Mouse (Mus musculus) heart, embryonic 15.5 days (tissue): ENCODE measurements around the gene Dnaic2. TPM values are rescaled to one million over a fixed set of nuclear protein-coding genes. Genes with fewer than 3 reads are reported as not detected.

Experiments
- ATAC-seq: fragments of 200-750 bp; cut with Nextera tagmentation; replicated peaks from 2 replicates; pipeline ENCODE4 v1.8.0; 2017; ENCODE audit warnings: low read depth, moderate TSS enrichment; ENCODE audit not compliant: insufficient number of reproducible peaks, insufficient read depth, low FRiP score
- H3K27ac ChIP-seq: fragments of 300-500 bp; sonication (generic); 2 replicates; pipeline ENCODE4 v1.5.1; 2015; ENCODE audit warnings: mild to moderate bottlenecking, inconsistent platforms
- H3K27me3 ChIP-seq: fragments of 300-500 bp; sonication (generic); 2 replicates; pipeline ENCODE4 v1.6.1; 2015; ENCODE audit warnings: inconsistent platforms
- H3K36me3 ChIP-seq: fragments of 300-500 bp; sonication (generic); 2 replicates; pipeline ENCODE4 v1.6.1; 2015; ENCODE audit warnings: mild to moderate bottlenecking, inconsistent platforms
- H3K4me1 ChIP-seq: fragments of 300-500 bp; sonication (generic); replicated peaks from 2 replicates; pipeline ENCODE4 v1.6.1; 2015; ENCODE audit warnings: inconsistent platforms
- H3K4me2 ChIP-seq: fragments of 300-500 bp; sonication (generic); 2 replicates; pipeline ENCODE4 v1.6.1; 2015; ENCODE audit warnings: inconsistent platforms, mild to moderate bottlenecking, moderate library complexity
- H3K4me3 ChIP-seq: fragments of 300-500 bp; sonication (generic); 2 replicates; pipeline ENCODE4 v1.5.1; 2015; ENCODE audit warnings: mild to moderate bottlenecking, inconsistent platforms
- H3K9ac ChIP-seq: fragments of 300-500 bp; sonication (generic); 2 replicates; pipeline ENCODE4 v1.6.1; 2015; ENCODE audit warnings: mild to moderate bottlenecking, inconsistent platforms
- H3K9me3 ChIP-seq: fragments of 300-500 bp; sonication (generic); replicated peaks from 2 replicates; pipeline ENCODE4 v1.6.1; 2016; ENCODE audit warnings: inconsistent platforms
- WGBS: fragments of 180-500 bp; shearing (Covaris S2); methylation state at CpG from one replicate; pipeline ENCODE4 v1.1.7; 2015; ENCODE audit warnings: mixed read lengths; 5-methylcytosine and 5-hydroxymethylcytosine counted together
- polyA plus RNA-seq: library from polyadenylated mRNA; unstranded; fragments of >200 nt; fragmentation: Nextera tagmentation; extraction: Ambion mirVana; gene quantifications from 2 replicates; pipeline ENCODE4 v1.2.1, GENCODE M21; 2015

The Dnaic2 gene
- polyA plus RNA-seq, 1 experiment from 2014 or later, result 0.64 TPM

GRCm38 (mm10) chr11:114702996-114703361 is 24.2 kb upstream of the Dnaic2 start:
- Histone ChIP-seq H3K9me3 (no peaks in the 10 kb centered on the region), H3K9ac (no peak overlapping the region)
- WGBS, result 75% methylated on average over 6 of the region's 6 CpGs

GRCm38 (mm10) chr11:114704071-114704913 is 22.9 kb upstream of the Dnaic2 start:
- Histone ChIP-seq H3K27me3 (no peaks in the 10 kb centered on the region), H3K4me3 (no peak overlapping the region), H3K4me1 (peaks cover 15% of the 10 kb centered on the region), H3K4me2 (peak overlapping the region; percentile 43; the same call in 1 of the 2 replicates), H3K9me3 (no peaks in the 10 kb centered on the region), H3K9ac (no peak overlapping the region), H3K36me3 (no peaks in the 10 kb centered on the region), H3K27ac (no peak overlapping the region)
- ATAC-seq, result no peak; the same call in 1 of the 2 replicates
- 52% methylated on average over 22 of the region's 22 CpGs for WGBS

More at GRCm38 (mm10) chr11:114702996-114703361, 24.2 kb upstream of the Dnaic2 start:
- no peak overlapping the region for H3K4me3 ChIP-seq
- H3K36me3 ChIP-seq, result no peaks in the 10 kb centered on the region
- H3K4me2 ChIP-seq, result no peak overlapping the region
- no peak for ATAC-seq
- no peaks in the 10 kb centered on the region for H3K27me3 ChIP-seq
- H3K4me1 ChIP-seq, result peaks cover 15% of the 10 kb centered on the region
- no peak overlapping the region for H3K27ac ChIP-seq

- H3K9me3 ChIP-seq, result no peaks in the 10 kb centered on the region
- no peak overlapping the region for H3K9ac ChIP-seq
- no peaks in the 10 kb centered on the region for H3K27me3 ChIP-seq
- H3K4me1 ChIP-seq, result peaks cover 15% of the 10 kb centered on the region
- H3K36me3 ChIP-seq, result no peaks in the 10 kb centered on the region
- H3K27ac ChIP-seq, result no peak overlapping the region
- no peak for ATAC-seq
- WGBS, result 62% methylated on average over 5 of the region's 5 CpGs
- H3K4me3 ChIP-seq, result no peak overlapping the region
- H3K4me2 ChIP-seq, result no peak overlapping the region
Measured at GRCm38 (mm10) chr11:114706358-114706757, 20.9 kb upstream of the Dnaic2 start.

GRCm38 (mm10) chr11:114711393-114711792 is 15.8 kb upstream of the Dnaic2 start:
- WGBS, result 78% methylated on average over 3 of the region's 3 CpGs

DNA sequence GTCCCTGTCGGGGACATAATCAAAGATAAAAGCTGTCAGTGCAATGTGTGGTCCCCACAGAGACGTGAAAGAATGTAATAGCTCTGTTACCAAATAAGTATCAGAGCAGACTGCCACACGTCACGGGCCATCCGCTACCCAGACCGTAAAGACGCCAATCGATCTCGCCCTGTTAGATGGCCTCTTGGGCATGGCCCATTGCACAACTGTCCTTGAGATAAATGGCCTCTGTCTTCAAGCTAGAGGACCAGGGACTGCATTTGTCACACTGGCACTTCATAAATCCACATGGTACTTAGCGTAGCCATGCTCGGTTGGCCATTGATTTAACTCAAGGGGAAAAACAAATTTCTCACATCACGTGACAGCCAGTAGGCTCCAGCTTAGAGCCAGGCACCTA is 15.3 kb upstream of the Dnaic2 start:
- no peak for ATAC-seq
- no peaks in the 10 kb centered on the region for H3K9me3 ChIP-seq
- no peak overlapping the region for H3K4me2 ChIP-seq
- WGBS, result 79% methylated on average over 12 of the region's 12 CpGs
- no peaks in the 10 kb centered on the region for H3K4me1 ChIP-seq
- H3K9ac ChIP-seq, result no peak overlapping the region
- no peak overlapping the region for H3K27ac ChIP-seq
- no peaks in the 10 kb centered on the region for H3K36me3 ChIP-seq
- no peaks in the 10 kb centered on the region for H3K27me3 ChIP-seq
- no peak overlapping the region for H3K4me3 ChIP-seq

More at GRCm38 (mm10) chr11:114711393-114711792, 15.8 kb upstream of the Dnaic2 start:
- H3K4me2 ChIP-seq, result no peak overlapping the region
- no peak for ATAC-seq
- H3K4me3 ChIP-seq, result no peak overlapping the region
- H3K36me3 ChIP-seq, result no peaks in the 10 kb centered on the region
- no peaks in the 10 kb centered on the region for H3K27me3 ChIP-seq
- H3K27ac ChIP-seq, result no peak overlapping the region
- no peaks in the 10 kb centered on the region for H3K4me1 ChIP-seq
- no peak overlapping the region for H3K9ac ChIP-seq
- no peaks in the 10 kb centered on the region for H3K9me3 ChIP-seq

- no peak for ATAC-seq
- Histone ChIP-seq H3K36me3 (no peaks in the 10 kb centered on the region), H3K27me3 (no peaks in the 10 kb centered on the region), H3K9ac (no peak overlapping the region), H3K9me3 (no peaks in the 10 kb centered on the region), H3K4me3 (no peak overlapping the region), H3K4me2 (no peak overlapping the region), H3K4me1 (no peaks in the 10 kb centered on the region), H3K27ac (no peak overlapping the region)
- 85% methylated on average over 6 of the region's 6 CpGs for WGBS
Measured at GRCm38 (mm10) chr11:114714526-114714925, 12.7 kb upstream of the Dnaic2 start.

DNA sequence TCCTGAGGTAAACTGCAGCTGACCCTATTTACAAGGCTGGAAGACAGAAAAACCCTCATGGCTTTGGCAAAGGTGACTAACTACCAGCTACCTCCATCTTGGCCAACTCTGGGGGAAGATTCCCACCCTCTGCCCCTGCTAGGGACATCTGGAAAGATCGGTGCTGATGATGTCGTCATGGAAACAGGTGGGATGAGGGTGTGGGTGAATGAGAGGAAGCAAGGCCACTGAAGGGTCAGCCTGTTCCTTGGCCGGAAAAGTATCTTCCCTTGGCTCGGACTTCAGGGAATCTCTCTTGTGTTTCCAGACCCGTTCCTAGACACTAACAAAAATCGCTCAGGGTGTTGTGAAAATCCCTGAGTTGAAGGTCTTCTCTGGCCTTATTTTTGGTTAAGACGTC is 11.7 kb upstream of the Dnaic2 start:
- Histone ChIP-seq H3K27me3 (no peaks in the 10 kb centered on the region), H3K4me2 (no peak overlapping the region), H3K36me3 (no peaks in the 10 kb centered on the region), H3K9me3 (no peaks in the 10 kb centered on the region), H3K4me1 (no peaks in the 10 kb centered on the region), H3K4me3 (no peak overlapping the region), H3K27ac (no peak overlapping the region), H3K9ac (no peak overlapping the region)
- 69% methylated on average over 7 of the region's 7 CpGs for WGBS
- no peak for ATAC-seq

GRCm38 (mm10) chr11:114720535-114720934 is 6.7 kb upstream of the Dnaic2 start:
- no peak for ATAC-seq
- H3K9ac ChIP-seq, result no peak overlapping the region

GRCm38 (mm10) chr11:114722438-114722837 is 4.8 kb upstream of the Dnaic2 start:
- Histone ChIP-seq H3K27ac (no peak overlapping the region), H3K27me3 (no peaks in the 10 kb centered on the region), H3K9me3 (no peaks in the 10 kb centered on the region), H3K36me3 (no peaks in the 10 kb centered on the region), H3K4me3 (no peak overlapping the region), H3K9ac (no peak overlapping the region), H3K4me1 (peaks cover 14% of the 10 kb centered on the region), H3K4me2 (no peak overlapping the region)
- WGBS, result 71% methylated on average over 8 of the region's 8 CpGs
- ATAC-seq, result no peak

More at GRCm38 (mm10) chr11:114720535-114720934, 6.7 kb upstream of the Dnaic2 start:
- H3K4me1 ChIP-seq, result peaks cover 7% of the 10 kb centered on the region
- H3K27ac ChIP-seq, result no peak overlapping the region
- 83% methylated on average over 10 of the region's 10 CpGs for WGBS
- no peaks in the 10 kb centered on the region for H3K9me3 ChIP-seq
- H3K27me3 ChIP-seq, result no peaks in the 10 kb centered on the region
- no peak overlapping the region for H3K4me2 ChIP-seq
- H3K4me3 ChIP-seq, result no peak overlapping the region
- H3K36me3 ChIP-seq, result no peaks in the 10 kb centered on the region

DNA sequence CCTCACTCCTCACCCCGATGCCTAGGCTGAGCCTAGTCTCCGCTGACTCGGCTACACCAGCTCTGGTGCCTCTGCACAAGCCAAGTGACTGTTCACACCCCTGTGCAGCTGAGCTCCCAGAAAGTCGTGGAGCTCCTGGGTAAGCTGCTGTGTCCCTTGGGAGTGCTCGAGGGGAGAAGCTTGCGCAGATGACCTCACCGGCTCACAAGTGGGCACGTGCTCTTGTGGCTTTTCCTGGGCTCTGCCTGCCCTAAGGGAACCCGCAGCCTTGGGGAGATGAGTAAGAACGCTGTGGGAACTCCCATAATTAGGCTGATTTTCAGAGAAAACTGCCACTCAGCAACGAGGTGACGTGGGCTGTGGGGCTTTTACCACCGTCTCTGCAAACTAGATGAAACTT is 4.2 kb upstream of the Dnaic2 start:
- peaks cover 19% of the 10 kb centered on the region for H3K4me1 ChIP-seq
- H3K36me3 ChIP-seq, result no peaks in the 10 kb centered on the region
- ATAC-seq, result no peak
- WGBS, result 72% methylated on average over 13 of the region's 13 CpGs
- no peak overlapping the region for H3K4me3 ChIP-seq
- no peak overlapping the region for H3K4me2 ChIP-seq
- no peak overlapping the region for H3K27ac ChIP-seq
- no peaks in the 10 kb centered on the region for H3K27me3 ChIP-seq
- H3K9ac ChIP-seq, result no peak overlapping the region
- H3K9me3 ChIP-seq, result no peaks in the 10 kb centered on the region

DNA sequence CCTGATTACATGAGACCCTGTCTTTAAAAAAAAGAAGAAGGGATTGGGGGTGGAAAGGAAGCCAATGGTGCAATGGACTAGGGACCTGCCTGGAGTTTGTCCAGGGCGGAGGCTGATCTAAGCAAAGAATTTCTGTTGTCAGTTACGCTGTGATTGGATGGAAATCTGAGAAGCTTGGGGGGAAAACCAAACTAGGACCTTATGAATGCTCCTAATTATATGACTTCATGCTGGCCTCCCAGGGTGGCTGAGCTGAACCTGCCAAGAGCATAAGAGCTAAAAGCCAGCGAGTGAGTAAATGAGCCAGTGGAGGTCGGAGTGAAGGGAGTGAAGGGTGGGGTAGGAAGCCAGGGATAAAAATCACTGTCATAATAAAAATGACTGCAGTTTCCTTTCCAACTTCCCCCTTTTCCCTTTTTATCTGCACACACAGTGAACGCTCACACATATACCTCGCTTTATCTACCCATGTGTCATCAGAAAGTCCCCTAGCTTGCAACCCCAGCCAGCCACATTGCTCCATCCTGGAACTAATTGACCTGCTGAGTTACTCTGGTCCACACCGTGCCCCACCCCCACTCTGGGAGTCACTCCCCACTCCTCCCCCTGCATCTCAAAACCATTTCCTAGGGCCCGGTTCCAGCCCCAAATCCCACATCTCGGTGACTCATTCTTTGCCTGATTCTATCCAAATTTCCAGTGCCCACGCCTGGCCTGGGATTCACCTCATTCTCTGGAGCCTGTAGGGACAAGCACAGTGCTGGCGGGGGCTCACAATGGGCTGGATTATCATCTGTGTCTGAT is 2.2 kb upstream of the Dnaic2 start:
- 47% methylated on average over 11 of the region's 11 CpGs for WGBS
- H3K27me3 ChIP-seq, result no peaks in the 10 kb centered on the region
- no peak for ATAC-seq
- H3K4me2 ChIP-seq, result no peak overlapping the region
- H3K4me1 ChIP-seq, result peaks cover 23% of the 10 kb centered on the region
- no peak overlapping the region for H3K4me3 ChIP-seq
- H3K9me3 ChIP-seq, result no peaks in the 10 kb centered on the region
- H3K27ac ChIP-seq, result peak overlapping the region; percentile 23
- no peak overlapping the region for H3K9ac ChIP-seq
- H3K36me3 ChIP-seq, result no peaks in the 10 kb centered on the region
